Mouse (Mus musculus): ENCODE results near the gene Gtpbp1. TPM values are rescaled to one million over a fixed set of nuclear protein-coding genes. Genes with fewer than 3 reads are reported as not detected.
A peak's percentile ranks its signal among the peaks of the same experiment; 100 is the strongest.
"Not testable (repeated sequence)": the region's sequence is repeated elsewhere in the genome, so short reads cannot be mapped to it uniquely, and the experiment has no call there.

Gene Gtpbp1
- total RNA-seq (2021), result 30.1 and 34.7 TPM in 2 replicates
- long read RNA-seq, partial matches to known transcripts, result 12 of 13 reads
- long read RNA-seq, other reads (novel, unspliced or antisense), result 1 of 13 reads

GRCm38 (mm10) chr15:79690426-79691022 lies at the start of gene Gtpbp1:
Gene Gtpbp1, plus strand, starts transcription at chr15:79690845.
- peak; percentile 94 for DNase-seq

- DNase-seq, result no peak
Observed at GRCm38 (mm10) chr15:79641135-79641817, 49.4 kb upstream of the Gtpbp1 start.

GRCm38 (mm10) chr15:79645483-79645882 lies 45.2 kb upstream of the Gtpbp1 start:
- no peak for DNase-seq

GRCm38 (mm10) chr15:79648130-79648529 lies 42.5 kb upstream of the Gtpbp1 start:
- no peak for DNase-seq

GRCm38 (mm10) chr15:79650569-79650968 lies 40.1 kb upstream of the Gtpbp1 start:
- DNase-seq, result peak; percentile 34

GRCm38 (mm10) chr15:79651481-79651880 lies 39.2 kb upstream of the Gtpbp1 start:
- no peak for DNase-seq

- no peak for DNase-seq
Observed at GRCm38 (mm10) chr15:79656451-79656850, 34.2 kb upstream of the Gtpbp1 start.

GRCm38 (mm10) chr15:79657837-79658530 lies 32.7 kb upstream of the Gtpbp1 start:
- peak; percentile 77 for DNase-seq

- DNase-seq, result peak; percentile 98
Observed at GRCm38 (mm10) chr15:79658531-79659375, 31.9 kb upstream of the Gtpbp1 start, which contains the start of the genes Fam227a and Cby1. Gene Fam227a, minus strand, starts transcription at chr15:79658956. Gene Cby1, plus strand, starts transcription at chr15:79659199.

GRCm38 (mm10) chr15:79661852-79662251 lies 28.8 kb upstream of the Gtpbp1 start:
- DNase-seq, result peak; percentile 27

GRCm38 (mm10) chr15:79664666-79665065 lies 26.0 kb upstream of the Gtpbp1 start:
- no peak for DNase-seq

GRCm38 (mm10) chr15:79669195-79669594 lies 21.4 kb upstream of the Gtpbp1 start:
- no peak for DNase-seq

- peak; percentile 89 for DNase-seq
Observed at GRCm38 (mm10) chr15:79670249-79670971, 20.2 kb upstream of the Gtpbp1 start, which contains the start of gene Tomm22. Gene Tomm22, plus strand, starts transcription at chr15:79670861.

- no peak for DNase-seq
Observed at GRCm38 (mm10) chr15:79670972-79671299, 19.7 kb upstream of the Gtpbp1 start.

GRCm38 (mm10) chr15:79671828-79672348 lies 18.8 kb upstream of the Gtpbp1 start:
- DNase-seq, result not testable (repeated sequence)

- DNase-seq, result no peak
Observed at GRCm38 (mm10) chr15:79677936-79678335, 12.7 kb upstream of the Gtpbp1 start.

GRCm38 (mm10) chr15:79681973-79682372 lies 8.7 kb upstream of the Gtpbp1 start:
- no peak for DNase-seq

GRCm38 (mm10) chr15:79683146-79683545 lies 7.5 kb upstream of the Gtpbp1 start:
- DNase-seq, result no peak

GRCm38 (mm10) chr15:79683707-79684465 lies 6.8 kb upstream of the Gtpbp1 start:
- peak; percentile 31 for DNase-seq

GRCm38 (mm10) chr15:79684616-79685015 lies 6.0 kb upstream of the Gtpbp1 start:
- no peak for DNase-seq
